Mouse (Mus musculus) limb, embryonic 15.5 days (tissue): ENCODE data around the gene Olfr318. TPM values are rescaled to one million over a fixed set of nuclear protein-coding genes. Genes with fewer than 3 reads are reported as not detected.
"Not testable (repeated sequence)": the region's sequence is repeated elsewhere in the genome, so short reads cannot be mapped to it uniquely, and the experiment has no call there.

ENCODE experiments used
- ATAC-seq: fragments of 200-750 bp; cut with Nextera tagmentation; 2 replicates; pipeline ENCODE4 v1.8.0; 2017; ENCODE audit warnings: low read depth, moderate TSS enrichment; ENCODE audit not compliant: insufficient number of reproducible peaks, low FRiP score, low TSS enrichment
- H3K27ac ChIP-seq: fragments of 300-500 bp; sonication (generic); 2 replicates; pipeline ENCODE4 v1.5.1; 2015; ENCODE audit warnings: moderate library complexity, mild to moderate bottlenecking, inconsistent platforms
- H3K27me3 ChIP-seq: fragments of 300-500 bp; sonication (generic); 2 replicates; pipeline ENCODE4 v1.6.1; 2015; ENCODE audit warnings: inconsistent platforms
- H3K36me3 ChIP-seq: fragments of 300-500 bp; sonication (generic); 2 replicates; pipeline ENCODE4 v1.6.1; 2015; ENCODE audit warnings: inconsistent platforms
- H3K4me1 ChIP-seq: fragments of 300-500 bp; sonication (generic); 2 replicates; pipeline ENCODE4 v1.6.1; 2015; ENCODE audit warnings: inconsistent platforms
- H3K4me2 ChIP-seq: fragments of 300-500 bp; sonication (generic); 2 replicates; pipeline ENCODE4 v1.6.1; 2015; ENCODE audit warnings: mild to moderate bottlenecking, inconsistent platforms
- H3K4me3 ChIP-seq: fragments of 300-500 bp; sonication (generic); 2 replicates; pipeline ENCODE4 v1.5.1; 2015; ENCODE audit warnings: mild to moderate bottlenecking, inconsistent platforms
- H3K9ac ChIP-seq: fragments of 300-500 bp; sonication (generic); 2 replicates; pipeline ENCODE4 v1.6.1; 2015; ENCODE audit warnings: inconsistent platforms
- H3K9me3 ChIP-seq: fragments of 300-500 bp; sonication (generic); 2 replicates; pipeline ENCODE4 v1.6.1; 2016; ENCODE audit warnings: inconsistent platforms
- WGBS: fragments of 180-500 bp; shearing (Covaris S2); methylation state at CpG from one replicate; pipeline ENCODE4 v1.1.7; 2015; 5-methylcytosine and 5-hydroxymethylcytosine counted together
- polyA plus RNA-seq: library from polyadenylated mRNA; unstranded; fragments of >200 nt; fragmentation: Nextera tagmentation; extraction: Ambion mirVana; gene quantifications from 2 replicates; pipeline ENCODE4 v1.2.1, GENCODE M21; 2015

The Olfr318 gene
- not detected in 2 replicates for polyA plus RNA-seq

DNA sequence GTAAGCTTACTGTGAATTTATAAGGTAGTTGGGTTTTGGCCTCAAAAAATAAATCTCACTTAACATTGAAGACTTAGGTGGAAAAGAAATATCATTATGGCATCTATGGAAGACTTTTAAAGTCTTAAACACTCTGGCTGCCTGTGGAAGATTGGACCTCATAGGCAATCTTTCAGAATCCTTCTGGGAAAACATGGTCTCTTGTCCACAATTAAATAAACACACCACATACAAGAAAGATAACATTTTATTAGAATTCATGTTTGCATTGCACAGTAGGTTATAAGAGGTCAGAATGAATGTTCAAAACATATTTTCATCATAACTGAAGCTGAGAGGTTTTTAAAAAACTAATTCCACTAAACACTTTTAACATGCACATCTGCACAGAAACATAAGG is at the start of gene Olfr318:
Gene Olfr318, minus strand, starts transcription at position 101 of the 400 bp plus-strand sequence.
- H3K36me3 ChIP-seq = no peaks in the 10 kb centered on the region
- H3K27me3 ChIP-seq = no peaks in the 10 kb centered on the region
- ATAC-seq = no peak
- H3K4me3 ChIP-seq = no peak within 1 kb of the TSS
- no peaks in the 10 kb centered on the region for H3K9me3 ChIP-seq
- no peak within 1 kb of the TSS for H3K9ac ChIP-seq
- H3K27ac ChIP-seq = no peak within 1 kb of the TSS
- H3K4me2 ChIP-seq = no peak within 1 kb of the TSS
- H3K4me1 ChIP-seq = no peaks in the 10 kb centered on the region

GRCm38 (mm10) chr11:58772888-58773287 is 49.1 kb upstream of the Olfr318 start, which contains the start of gene Olfr315:
Gene Olfr315 (plus strand): TSS chr11:58773188.
- Histone ChIP-seq H3K27ac (no peak within 1 kb of the TSS), H3K9me3 (no peaks in the 10 kb centered on the region), H3K4me3 (no peak within 1 kb of the TSS), H3K9ac (no peak within 1 kb of the TSS), H3K4me2 (no peak within 1 kb of the TSS), H3K36me3 (no peaks in the 10 kb centered on the region), H3K4me1 (no peaks in the 10 kb centered on the region), H3K27me3 (no peaks in the 10 kb centered on the region)
- no peak for ATAC-seq

- Histone ChIP-seq H3K36me3 (no peaks in the 10 kb centered on the region), H3K4me1 (no peaks in the 10 kb centered on the region), H3K9ac (no peak within 1 kb of the TSS), H3K4me3 (no peak within 1 kb of the TSS), H3K9me3 (no peaks in the 10 kb centered on the region), H3K27ac (no peak within 1 kb of the TSS), H3K4me2 (no peak within 1 kb of the TSS), H3K27me3 (no peaks in the 10 kb centered on the region)
- WGBS = 77% methylated on average over 2 of the region's 2 CpGs
- no peak for ATAC-seq
Measured at GRCm38 (mm10) chr11:58752434-58752833, 28.6 kb upstream of the Olfr318 start, which contains the start of gene Olfr316. Gene Olfr316 (plus strand): TSS chr11:58752734.

GRCm38 (mm10) chr11:58751096-58751495 is 27.3 kb upstream of the Olfr318 start:
- H3K4me2 ChIP-seq, H3K9ac ChIP-seq, H3K4me1 ChIP-seq, H3K36me3 ChIP-seq, H3K27me3 ChIP-seq, H3K9me3 ChIP-seq, ATAC-seq, H3K4me3 ChIP-seq, H3K27ac ChIP-seq: not testable (repeated sequence)
- 78% methylated on average over 18 of the region's 18 CpGs for WGBS

GRCm38 (mm10) chr11:58738792-58739262 is 15.0 kb upstream of the Olfr318 start, which contains the start of gene Olfr317:
Gene Olfr317 (minus strand): TSS chr11:58739212.
- Histone ChIP-seq H3K9ac (no peak within 1 kb of the TSS), H3K36me3 (no peaks in the 10 kb centered on the region), H3K4me1 (no peaks in the 10 kb centered on the region), H3K4me3 (no peak within 1 kb of the TSS), H3K4me2 (no peak within 1 kb of the TSS), H3K27ac (no peak within 1 kb of the TSS), H3K9me3 (no peaks in the 10 kb centered on the region), H3K27me3 (no peaks in the 10 kb centered on the region)
- 67% methylated on average over 4 of the region's 4 CpGs for WGBS
- no peak for ATAC-seq

- WGBS = 53% methylated on average over 3 of the region's 3 CpGs
- no peak overlapping the region for H3K9ac ChIP-seq
- H3K27me3 ChIP-seq = no peaks in the 10 kb centered on the region
- ATAC-seq = no peak
- H3K4me1 ChIP-seq = no peaks in the 10 kb centered on the region
- H3K36me3 ChIP-seq = no peaks in the 10 kb centered on the region
- H3K9me3 ChIP-seq = no peaks in the 10 kb centered on the region
- no peak overlapping the region for H3K27ac ChIP-seq
- H3K4me3 ChIP-seq = no peak overlapping the region
- no peak overlapping the region for H3K4me2 ChIP-seq
Measured at GRCm38 (mm10) chr11:58733372-58733771, 9.6 kb upstream of the Olfr318 start.

- not testable (repeated sequence) for H3K9ac ChIP-seq, ATAC-seq, H3K4me1 ChIP-seq, H3K9me3 ChIP-seq, H3K36me3 ChIP-seq, H3K27me3 ChIP-seq, H3K4me3 ChIP-seq, H3K27ac ChIP-seq, H3K4me2 ChIP-seq
- 85% methylated on average over 6 of the region's 6 CpGs for WGBS
Measured at GRCm38 (mm10) chr11:58727896-58728650, 4.3 kb upstream of the Olfr318 start.

GRCm38 (mm10) chr11:58719701-58720100 is 4.1 kb downstream of the Olfr318 start:
- Histone ChIP-seq H3K4me1 (no peaks in the 10 kb centered on the region), H3K4me2 (no peak overlapping the region), H3K4me3 (no peak overlapping the region), H3K9ac (no peak overlapping the region), H3K27ac (no peak overlapping the region), H3K9me3 (no peaks in the 10 kb centered on the region), H3K36me3 (no peaks in the 10 kb centered on the region), H3K27me3 (no peaks in the 10 kb centered on the region)
- no peak for ATAC-seq
- WGBS = 79% methylated on average over 4 of the region's 4 CpGs

GRCm38 (mm10) chr11:58717723-58718122 is 6.1 kb downstream of the Olfr318 start:
- H3K9me3 ChIP-seq, H3K27ac ChIP-seq, H3K4me2 ChIP-seq, H3K4me3 ChIP-seq, H3K36me3 ChIP-seq, H3K27me3 ChIP-seq, H3K9ac ChIP-seq, H3K4me1 ChIP-seq, ATAC-seq: not testable (repeated sequence)
- WGBS = 85% methylated on average over 7 of the region's 7 CpGs

DNA sequence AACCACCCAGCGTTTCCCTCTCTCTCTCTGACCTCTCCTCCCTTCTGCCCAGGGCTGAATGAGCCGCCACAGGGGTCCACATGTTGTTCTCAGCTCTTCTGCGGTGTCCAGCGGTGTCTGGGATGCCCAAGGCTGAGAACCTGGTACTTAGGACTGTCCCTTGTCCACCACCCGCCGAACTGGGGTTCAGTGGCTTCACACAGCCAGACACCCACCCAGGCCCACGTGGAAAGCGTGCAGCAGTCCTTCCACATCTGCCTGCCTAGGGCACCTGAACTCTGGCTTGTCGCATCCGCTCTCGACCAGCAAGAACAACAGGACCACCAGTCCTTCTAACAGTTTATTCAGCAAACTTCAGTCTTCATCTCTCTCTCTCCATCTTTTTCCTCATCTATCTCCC is 14.7 kb downstream of the Olfr318 start:
- Histone ChIP-seq H3K36me3 (no peaks in the 10 kb centered on the region), H3K9me3 (no peaks in the 10 kb centered on the region), H3K9ac (no peak overlapping the region), H3K4me3 (no peak overlapping the region), H3K4me2 (no peak overlapping the region), H3K27me3 (no peaks in the 10 kb centered on the region), H3K27ac (no peak overlapping the region), H3K4me1 (no peaks in the 10 kb centered on the region)
- WGBS = 83% methylated on average over 11 of the region's 11 CpGs
- ATAC-seq = no peak

GRCm38 (mm10) chr11:58698862-58699261 is 25.0 kb downstream of the Olfr318 start, which contains the start of gene Olfr319:
Gene Olfr319 (plus strand): TSS chr11:58699162.
- 79% methylated on average over 3 of the region's 3 CpGs for WGBS
- no peaks in the 10 kb centered on the region for H3K9me3 ChIP-seq
- no peaks in the 10 kb centered on the region for H3K4me1 ChIP-seq
- H3K9ac ChIP-seq = no peak within 1 kb of the TSS
- no peak within 1 kb of the TSS for H3K4me2 ChIP-seq
- no peak within 1 kb of the TSS for H3K4me3 ChIP-seq
- ATAC-seq = no peak
- no peaks in the 10 kb centered on the region for H3K27me3 ChIP-seq
- no peak within 1 kb of the TSS for H3K27ac ChIP-seq
- no peaks in the 10 kb centered on the region for H3K36me3 ChIP-seq

GRCm38 (mm10) chr11:58680799-58681198 is 43.0 kb downstream of the Olfr318 start, which contains the start of gene Olfr320:
Gene Olfr320 (plus strand): TSS chr11:58681099.
- no peaks in the 10 kb centered on the region for H3K4me1 ChIP-seq
- WGBS = 68% methylated on average over 1 of the region's 1 CpGs
- ATAC-seq = no peak

More at GRCm38 (mm10) chr11:58680799-58681198, 43.0 kb downstream of the Olfr318 start, which contains the start of gene Olfr320:
- Histone ChIP-seq H3K27ac (no peak within 1 kb of the TSS), H3K4me2 (no peak within 1 kb of the TSS), H3K9ac (no peak within 1 kb of the TSS), H3K4me3 (no peak within 1 kb of the TSS), H3K27me3 (no peaks in the 10 kb centered on the region), H3K36me3 (no peaks in the 10 kb centered on the region), H3K9me3 (no peaks in the 10 kb centered on the region)
